Mouse (Mus musculus): ENCODE measurements around the gene Fndc3b.

- no peak for TF ChIP-seq POLR2A (IDR thresholded peaks at IDR 0.05; ENCODE audit: low read depth, low read length)
- no peak for TF ChIP-seq CTCF (IDR thresholded peaks at IDR 0.05; ENCODE audit: borderline replicate concordance, insufficient read depth, low read length)
Measured at GRCm38 (mm10) chr3:27696449-27696797, 14.7 kb downstream of the Fndc3b start.

Measured in embryonic fibroblast, embryonic 13.5 days (primary cell).